Mouse (Mus musculus) 416B (cell line): ENCODE results near the gene Fanca.
"Not testable (repeated sequence)": the region's sequence is repeated elsewhere in the genome, so short reads cannot be mapped to it uniquely, and the experiment has no call there.

Experiments used
- DNase-seq: peaks from one replicate; pipeline ENCODE4 v3.0.0; 2011; ENCODE audit warnings: low read depth

Gene Fanca

GRCm38 (mm10) chr8:123271147-123271546, 47.2 kb downstream of the Fanca start:
- DNase-seq: no peak

GRCm38 (mm10) chr8:123267926-123268656, 50.3 kb downstream of the Fanca start:
- no peak for DNase-seq

GRCm38 (mm10) chr8:123257593-123257992, 60.8 kb downstream of the Fanca start:
- not testable (repeated sequence) for DNase-seq

- no peak for DNase-seq
These were observed 61.3 kb downstream of the Fanca start for GRCm38 (mm10) chr8:123257114-123257513.

- peak; percentile 72 for DNase-seq
These were observed 63.2 kb downstream of the Fanca start for GRCm38 (mm10) chr8:123255170-123255569.

- DNase-seq: peak; percentile 86
These were observed 64.1 kb downstream of the Fanca start, which contains the start of the genes Zfp276 and Vps9d1 for GRCm38 (mm10) chr8:123254099-123254885. Gene Zfp276 (plus strand): TSS chr8:123254195. Gene Vps9d1 (minus strand): TSS chr8:123254348.

- peak; percentile 65 for DNase-seq
These were observed 64.8 kb downstream of the Fanca start for GRCm38 (mm10) chr8:123253451-123254098.

GRCm38 (mm10) chr8:123252925-123253324, 65.5 kb downstream of the Fanca start:
- peak; percentile 84 for DNase-seq

GRCm38 (mm10) chr8:123250940-123251339, 67.4 kb downstream of the Fanca start:
- no peak for DNase-seq

- DNase-seq: no peak
These were observed 69.8 kb downstream of the Fanca start for GRCm38 (mm10) chr8:123248596-123248995.

GRCm38 (mm10) chr8:123247748-123248147, 70.6 kb downstream of the Fanca start:
- no peak for DNase-seq

GRCm38 (mm10) chr8:123245543-123245942, 72.8 kb downstream of the Fanca start:
- no peak for DNase-seq

- DNase-seq: no peak
These were observed 74.0 kb downstream of the Fanca start for GRCm38 (mm10) chr8:123244382-123244781.

GRCm38 (mm10) chr8:123243053-123243452, 75.3 kb downstream of the Fanca start:
- peak; percentile 23 for DNase-seq

GRCm38 (mm10) chr8:123242107-123242923, 76.1 kb downstream of the Fanca start:
- no peak for DNase-seq

GRCm38 (mm10) chr8:123239398-123239797, 79.0 kb downstream of the Fanca start:
- no peak for DNase-seq

- DNase-seq: peak; percentile 85
These were observed 82.6 kb downstream of the Fanca start, which contains the start of gene Spata2l for GRCm38 (mm10) chr8:123235520-123236497. Gene Spata2l (minus strand): TSS chr8:123236233.

GRCm38 (mm10) chr8:123234918-123235519, 83.4 kb downstream of the Fanca start:
- no peak for DNase-seq

- no peak for DNase-seq
These were observed 84.6 kb downstream of the Fanca start for GRCm38 (mm10) chr8:123233760-123234159.

- no peak for DNase-seq
These were observed 85.1 kb downstream of the Fanca start for GRCm38 (mm10) chr8:123233300-123233699.
